Mouse (Mus musculus): Measurements from ENCODE around the gene Snx9. TPM values are rescaled to one million over a fixed set of nuclear protein-coding genes. Genes with fewer than 3 reads are reported as not detected.

Snx9 gene
- polyA plus RNA-seq (2014; fragmentation: Illumina TruSeq; extraction: RNeasy Lipid Tissue Mini Kit (QIAGEN cat#74804); ENCODE audit: insufficient read depth, low read depth, low replicate concordance), result 26.9 TPM

GRCm38 (mm10) chr17:5841128-5841942 is at the start of gene Snx9:
TSS of gene Snx9 (plus strand) at chr17:5841329.

GRCm38 (mm10) chr17:5941230-5942043 is 100.3 kb downstream of the Snx9 start, which contains the start of gene Synj2:
TSS of gene Synj2 (plus strand) at chr17:5941280.

Other genes with a start within 250 kb of the Snx9 start
- 3.7 TPM for gene Synj2, start 100.0 kb downstream of the Snx9 start, polyA plus RNA-seq (2014; fragmentation: Illumina TruSeq; extraction: RNeasy Lipid Tissue Mini Kit (QIAGEN cat#74804); ENCODE audit: insufficient read depth, low read depth, low replicate concordance)
- 0.92 TPM for gene Serac1, start 238.4 kb downstream of the Snx9 start, polyA plus RNA-seq (2014; fragmentation: Illumina TruSeq; extraction: RNeasy Lipid Tissue Mini Kit (QIAGEN cat#74804); ENCODE audit: insufficient read depth, low read depth, low replicate concordance)
- 84.4 TPM for gene Gtf2h5, start 238.5 kb downstream of the Snx9 start, polyA plus RNA-seq (2014; fragmentation: Illumina TruSeq; extraction: RNeasy Lipid Tissue Mini Kit (QIAGEN cat#74804); ENCODE audit: insufficient read depth, low read depth, low replicate concordance)

All from lung, adult 10 weeks (tissue).